Mouse (Mus musculus) heart, postnatal 0 days (tissue): ENCODE data around the gene Tmprss12.
"Not testable (repeated sequence)": the region's sequence is repeated elsewhere in the genome, so short reads cannot be mapped to it uniquely, and the experiment has no call there.

ENCODE experiments used
- CTCF ChIP-seq: IDR thresholded peaks from 2 replicates; pipeline ENCODE4 v1.5.1; 2016; ENCODE audit warnings: antibody characterized with exemption, control low read depth, low read depth
- EP300 ChIP-seq: IDR thresholded peaks from 2 replicates; pipeline ENCODE4 v1.6.1; 2016; ENCODE audit warnings: antibody characterized with exemption, low read depth

DNA sequence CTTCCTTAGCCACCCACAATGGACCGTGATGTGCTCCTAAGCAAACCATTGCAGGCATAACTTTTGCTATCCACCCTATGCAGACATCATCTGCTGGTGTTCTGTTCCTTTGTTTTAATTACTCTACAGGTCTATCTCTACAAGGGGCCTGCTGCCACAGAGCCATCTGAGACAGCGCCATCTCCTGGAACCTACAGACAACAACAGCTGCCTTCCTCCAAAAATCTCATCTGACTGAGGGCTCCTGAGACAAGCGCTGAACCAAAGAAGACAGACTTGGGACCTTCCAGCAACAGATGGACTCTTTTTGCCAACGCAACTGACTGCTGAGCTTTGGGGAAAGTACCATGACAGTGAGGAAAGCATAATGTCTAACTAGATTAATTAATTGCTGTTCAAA is 47.5 kb downstream of the Tmprss12 start:
- not testable (repeated sequence) for TF ChIP-seq CTCF, EP300
